Comparison of ENCODE assay signal across 8 mouse cellular contexts in genomic region chr5:31251541-31252101, GRCm38 (mm10). TPM values are rescaled to one million over a fixed set of nuclear protein-coding genes. Genes with fewer than 3 reads are reported as not detected.
DNase-seq lines count a peak whose midpoint lies in the region; ATAC-seq and TF ChIP-seq lines count a peak whose summit lies in the region.

Gene Krtcap3, plus strand, starts transcription at chr5:31251691.

- H3K4me3 ChIP-seq in left cerebral cortex, adult 2 months = no peak within 1 kb of the TSS
- peak within 1 kb of the TSS; percentile 19 for H3K4me3 ChIP-seq in heart, postnatal 0 days (ENCODE audit: low read depth, low read length)
- H3K4me3 ChIP-seq in megakaryocyte, embryonic 14.5 days (replicated peaks) = peak within 1 kb of the TSS; percentile 10
- peak within 1 kb of the TSS; percentile 41 for H3K4me3 ChIP-seq in stomach, postnatal 0 days (ENCODE audit: low read depth, low read length)

- H3K9ac ChIP-seq in heart, postnatal 0 days (replicated peaks; ENCODE audit: low read depth, low read length) = no peak within 1 kb of the TSS
- peak within 1 kb of the TSS; percentile 48 for H3K9ac ChIP-seq in stomach, postnatal 0 days (ENCODE audit: low read length)

- no peak for TF ChIP-seq CTCF in left cerebral cortex, adult 2 months (IDR thresholded peaks at IDR 0.05)
- TF ChIP-seq CTCF in heart, postnatal 0 days (IDR thresholded peaks at IDR 0.05; ENCODE audit: low read depth) = no peak
- peak; percentile 20 for TF ChIP-seq CTCF in stomach, postnatal 0 days (IDR thresholded peaks at IDR 0.05; ENCODE audit: low read depth)

- no peaks in the 10 kb centered on the region for H3K9me3 ChIP-seq in heart, postnatal 0 days (replicated peaks; ENCODE audit: control insufficient read depth, low read length)
- H3K9me3 ChIP-seq in megakaryocyte, embryonic 14.5 days = no peaks in the 10 kb centered on the region
- H3K9me3 ChIP-seq in stomach, postnatal 0 days (ENCODE audit: control insufficient read depth, low read length) = no peaks in the 10 kb centered on the region

- WGBS in heart, postnatal 0 days = 33% methylated on average over 41 of the region's 47 CpGs
- 21% methylated on average over 38 of the region's 47 CpGs for WGBS in stomach, postnatal 0 days

- H3K36me3 ChIP-seq in heart, postnatal 0 days (replicated peaks; ENCODE audit: control insufficient read depth, insufficient read depth, low read length) = peaks cover 68% of the 10 kb centered on the region
- peaks cover 98% of the 10 kb centered on the region for H3K36me3 ChIP-seq in megakaryocyte, embryonic 14.5 days (replicated peaks; ENCODE audit: low read length)
- H3K36me3 ChIP-seq in stomach, postnatal 0 days (ENCODE audit: control insufficient read depth, insufficient read depth, low read length) = peaks cover 32% of the 10 kb centered on the region

- H3K4me1 ChIP-seq in heart, postnatal 0 days (ENCODE audit: control insufficient read depth, insufficient read depth) = peaks cover 11% of the 10 kb centered on the region; the same call in 1 of the 2 replicates
- peaks cover 39% of the 10 kb centered on the region for H3K4me1 ChIP-seq in megakaryocyte, embryonic 14.5 days
- H3K4me1 ChIP-seq in stomach, postnatal 0 days (replicated peaks; ENCODE audit: control insufficient read depth, insufficient read depth) = no peaks in the 10 kb centered on the region

- H3K27ac ChIP-seq in left cerebral cortex, adult 2 months = no peak within 1 kb of the TSS; the same call in 1 of the 2 replicates
- no peak within 1 kb of the TSS for H3K27ac ChIP-seq in heart, postnatal 0 days (ENCODE audit: low read depth)
- peak within 1 kb of the TSS; percentile 84 for H3K27ac ChIP-seq in stomach, postnatal 0 days (replicated peaks)

- intact Hi-C loops in left cerebral cortex, adult 2 months (cut with DNase I) = no loop called here

- DNase-seq in left cerebral cortex, adult 2 months (ENCODE audit: extremely low spot score in 1 of 2, low spot score in 2 of 2) = peak; percentile 34 to 37
- DNase-seq in left cerebral cortex, adult 9 months (ENCODE audit: low spot score in 2 of 2) = no peak
- no peak for DNase-seq in heart, postnatal 0 days (ENCODE audit: low spot score)
- peak; percentile 76 to 85 for DNase-seq in kidney, postnatal 4 days
- peak; percentile 93 for DNase-seq in stomach, postnatal 0 days (ENCODE audit: low spot score)
- DNase-seq in ovary, postnatal 10 days (ENCODE audit: low spot score) = no peak

- H3K27me3 ChIP-seq in heart, postnatal 0 days (ENCODE audit: control insufficient read depth, insufficient read depth, low read length) = no peaks in the 10 kb centered on the region
- H3K27me3 ChIP-seq in megakaryocyte, embryonic 14.5 days (replicated peaks) = no peaks in the 10 kb centered on the region
- H3K27me3 ChIP-seq in stomach, postnatal 0 days (ENCODE audit: control insufficient read depth, insufficient read depth, low read length) = no peaks in the 10 kb centered on the region

- 0 out of 2 replicates have a peak, but pooled peaks have one; percentile 9 for ATAC-seq in common myeloid progenitor, adult 5-6 weeks (replicated peaks; ENCODE audit: low read depth, poor library complexity, severe bottlenecking)
- peak; percentile 61 for ATAC-seq in heart, postnatal 0 days (ENCODE audit: insufficient read depth, low read depth)
- peak; percentile 94 for ATAC-seq in stomach, postnatal 0 days (ENCODE audit: low FRiP score, low TSS enrichment)

- H3K4me2 ChIP-seq in heart, postnatal 0 days (ENCODE audit: low read depth, low read length) = peak within 1 kb of the TSS; percentile 54
- peak within 1 kb of the TSS; percentile 54 for H3K4me2 ChIP-seq in stomach, postnatal 0 days (replicated peaks; ENCODE audit: low read depth)

- no peak for TF ChIP-seq EP300 in heart, postnatal 0 days (IDR thresholded peaks at IDR 0.05; ENCODE audit: low read depth)
- TF ChIP-seq EP300 in stomach, postnatal 0 days (optimal IDR thresholded peaks at IDR 0.05) = peak; percentile 18

RNA-seq across cellular contexts. Expression of gene Krtcap3, which starts in this region (rescaled TPM):
- 1 to 10 TPM; 3.2 to 3.6 TPM for total RNA-seq in left cerebral cortex, adult 2 months (2021)
- total RNA-seq in common myeloid progenitor, adult 5-6 weeks (2017) = 0.78 and 4.4 TPM in 2 replicates
- total RNA-seq in heart, postnatal 0 days (2014; rRNA removed; ENCODE audit: low replicate concordance) = 2.0 and 2.6 TPM in 2 replicates
- 1.7 and 2.7 TPM in 2 replicates for polyA plus RNA-seq in heart, postnatal 0 days (2015; fragmentation: Nextera tagmentation; extraction: Ambion mirVana)
- 0.48 TPM in 1 of 2 replicates, not detected in the other for polyA plus RNA-seq in megakaryocyte, embryonic 14.5 days (2012; ENCODE audit: insufficient read depth, low replicate concordance)
- polyA plus RNA-seq in stomach, postnatal 0 days (2015; fragmentation: Nextera tagmentation; extraction: Ambion mirVana) = 75.2 and 78.2 TPM in 2 replicates

Comparison
In these comparisons a context has a peak if more than half of its experiments do, and no peak if none do; other contexts are left out.
1. RNA of gene Krtcap3 (polyA plus RNA-seq): 75.2 to 78.2 TPM in stomach, postnatal 0 days; 1.7 to 2.7 TPM in heart, postnatal 0 days and 0.48 TPM in megakaryocyte, embryonic 14.5 days; every median in the first group is over 10 times any median in the second.
2. DNase-seq: peak in left cerebral cortex, adult 2 months (2 of 2), kidney, postnatal 4 days (2 of 2) and stomach, postnatal 0 days (single experiment); none in left cerebral cortex, adult 9 months (0 of 2), heart, postnatal 0 days (single experiment) and ovary, postnatal 10 days (single experiment).
3. ATAC-seq: peak in every context shown above with its lines; median percentile 94 in stomach, postnatal 0 days; 61 in heart, postnatal 0 days; 9 in common myeloid progenitor, adult 5-6 weeks.